Mouse (Mus musculus): Measurements from ENCODE around the gene Mrps24. TPM values are rescaled to one million over a fixed set of nuclear protein-coding genes. Genes with fewer than 3 reads are reported as not detected.

Mrps24 gene
- 28.2 and 49.7 TPM in 2 replicates for polyA plus RNA-seq (2011; ENCODE audit: insufficient read depth, insufficient read length, low replicate concordance, missing spikeins)

GRCm38 (mm10) chr11:5715630-5716105 lies at the start of gene Mrps24:
Gene Mrps24, minus strand, starts transcription at chr11:5715680.
- 94% methylated on average over 14 of the region's 14 CpGs for whole genome bisulfite sequencing
- H3K4me1 ChIP-seq (ENCODE audit: control insufficient read depth, insufficient read depth, low read length) = no peaks in the 10 kb centered on the region
- no peak for TF ChIP-seq CTCF (IDR thresholded peaks at IDR 0.05; ENCODE audit: control insufficient read depth, insufficient read depth, low read length)
- TF ChIP-seq POLR2A (IDR thresholded peaks at IDR 0.05; ENCODE audit: borderline replicate concordance, control insufficient read depth, low read depth, low read length) = no peak

GRCm38 (mm10) chr11:5762633-5762982 lies 47.1 kb upstream of the Mrps24 start:
- H3K27ac ChIP-seq (ENCODE audit: control insufficient read depth, insufficient read depth, low read depth, low read length, poor library complexity) = no peak overlapping the region
- peak overlapping the region; percentile 96 for H3K4me3 ChIP-seq (replicated peaks; ENCODE audit: control insufficient read depth, low read depth, low read length)
- TF ChIP-seq POLR2A (IDR thresholded peaks at IDR 0.05; ENCODE audit: borderline replicate concordance, control insufficient read depth, low read depth, low read length) (no peak), CTCF (IDR thresholded peaks at IDR 0.05; ENCODE audit: control insufficient read depth, insufficient read depth, low read length) (no peak)
- H3K4me1 ChIP-seq (ENCODE audit: control insufficient read depth, insufficient read depth, low read length) = peaks cover 3% of the 10 kb centered on the region; the same call in 1 of the 2 replicates
- WGBS = 5% methylated on average over 6 of the region's 6 CpGs

More at GRCm38 (mm10) chr11:5715630-5716105, at the start of gene Mrps24:
- Histone ChIP-seq H3K4me3 (replicated peaks; ENCODE audit: control insufficient read depth, low read depth, low read length) (no peak within 1 kb of the TSS), H3K27ac (ENCODE audit: control insufficient read depth, insufficient read depth, low read depth, low read length, poor library complexity) (no peak within 1 kb of the TSS)

DNA sequence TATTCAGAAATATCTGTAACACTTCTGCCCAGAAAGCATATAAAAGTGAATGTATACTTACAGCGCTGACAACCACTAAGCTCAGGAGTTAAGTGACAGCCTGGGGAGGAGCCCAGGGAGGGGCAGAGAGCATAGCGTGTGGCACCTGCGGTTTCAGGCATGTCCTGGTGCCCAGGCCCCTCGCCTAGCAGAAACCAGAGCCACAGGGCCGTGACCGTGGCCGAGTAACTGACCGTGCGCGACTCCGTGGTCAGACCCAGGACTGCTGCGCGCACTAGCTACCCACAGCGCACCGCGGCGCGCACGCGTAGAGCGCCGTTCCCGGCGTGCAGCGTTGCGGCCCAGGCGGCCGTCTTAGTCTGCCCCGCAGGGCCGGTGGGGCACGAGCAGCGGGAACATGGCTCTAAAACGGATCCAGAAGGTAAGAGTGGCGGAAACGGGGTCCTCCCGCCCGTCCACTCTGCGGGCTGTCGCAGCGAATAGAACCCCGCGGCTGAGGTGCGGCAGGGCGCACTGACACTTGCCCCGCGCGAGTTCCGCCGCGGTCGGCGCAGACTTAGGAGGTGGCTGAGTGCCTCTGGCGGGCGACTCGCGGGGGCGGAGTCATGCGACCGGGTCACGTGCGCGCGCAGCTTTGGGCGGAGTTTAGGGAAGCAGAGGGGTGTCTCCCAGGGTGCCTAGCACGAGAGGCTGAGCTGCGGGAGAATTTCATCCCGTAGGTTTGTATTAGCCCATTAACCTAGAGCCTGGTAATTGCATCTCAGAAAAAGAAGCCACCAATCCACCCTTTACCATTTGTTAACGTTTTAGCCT lies 46.5 kb upstream of the Mrps24 start, which contains the start of gene Urgcp:
Urgcp (minus strand) TSS at position 557 of the 813 bp plus-strand sequence.
- WGBS = under 1% methylated on average over 68 of the region's 68 CpGs
- TF ChIP-seq POLR2A (IDR thresholded peaks at IDR 0.05; ENCODE audit: borderline replicate concordance, control insufficient read depth, low read depth, low read length) = peak; percentile 94
- peak; percentile 14; the same call in 1 of the 2 replicates for TF ChIP-seq CTCF (IDR thresholded peaks at IDR 0.05; ENCODE audit: control insufficient read depth, insufficient read depth, low read length)
- Histone ChIP-seq H3K27ac (ENCODE audit: control insufficient read depth, insufficient read depth, low read depth, low read length, poor library complexity) (peak within 1 kb of the TSS; percentile 96), H3K4me1 (ENCODE audit: control insufficient read depth, insufficient read depth, low read length) (peaks cover 3% of the 10 kb centered on the region; the same call in 1 of the 2 replicates), H3K4me3 (replicated peaks; ENCODE audit: control insufficient read depth, low read depth, low read length) (peak within 1 kb of the TSS; percentile 96)

GRCm38 (mm10) chr11:5753755-5754154 lies 38.3 kb upstream of the Mrps24 start:
- Histone ChIP-seq H3K4me3 (replicated peaks; ENCODE audit: control insufficient read depth, low read depth, low read length) (no peak overlapping the region), H3K27ac (ENCODE audit: control insufficient read depth, insufficient read depth, low read depth, low read length, poor library complexity) (no peak overlapping the region), H3K4me1 (ENCODE audit: control insufficient read depth, insufficient read depth, low read length) (no peaks in the 10 kb centered on the region)
- TF ChIP-seq CTCF (IDR thresholded peaks at IDR 0.05; ENCODE audit: control insufficient read depth, insufficient read depth, low read length) (no peak), POLR2A (IDR thresholded peaks at IDR 0.05; ENCODE audit: borderline replicate concordance, control insufficient read depth, low read depth, low read length) (no peak)
- WGBS = 87% methylated on average over 2 of the region's 2 CpGs

GRCm38 (mm10) chr11:5744951-5745350 lies 29.5 kb upstream of the Mrps24 start:
- Histone ChIP-seq H3K27ac (ENCODE audit: control insufficient read depth, insufficient read depth, low read depth, low read length, poor library complexity) (no peak overlapping the region), H3K4me1 (ENCODE audit: control insufficient read depth, insufficient read depth, low read length) (no peaks in the 10 kb centered on the region; the same call in 1 of the 2 replicates), H3K4me3 (replicated peaks; ENCODE audit: control insufficient read depth, low read depth, low read length) (no peak overlapping the region)
- WGBS = 69% methylated on average over 2 of the region's 2 CpGs
- no peak for TF ChIP-seq POLR2A (IDR thresholded peaks at IDR 0.05; ENCODE audit: borderline replicate concordance, control insufficient read depth, low read depth, low read length)
- no peak for TF ChIP-seq CTCF (IDR thresholded peaks at IDR 0.05; ENCODE audit: control insufficient read depth, insufficient read depth, low read length)

- Histone ChIP-seq H3K27ac (ENCODE audit: control insufficient read depth, insufficient read depth, low read depth, low read length, poor library complexity) (no peak overlapping the region), H3K4me1 (ENCODE audit: control insufficient read depth, insufficient read depth, low read length) (no peaks in the 10 kb centered on the region; the same call in 1 of the 2 replicates), H3K4me3 (replicated peaks; ENCODE audit: control insufficient read depth, low read depth, low read length) (no peak overlapping the region)
- 74% methylated on average over 7 of the region's 7 CpGs for WGBS
- TF ChIP-seq CTCF (IDR thresholded peaks at IDR 0.05; ENCODE audit: control insufficient read depth, insufficient read depth, low read length) (peak; percentile 66), POLR2A (IDR thresholded peaks at IDR 0.05; ENCODE audit: borderline replicate concordance, control insufficient read depth, low read depth, low read length) (no peak)
These were observed 26.6 kb upstream of the Mrps24 start for GRCm38 (mm10) chr11:5742106-5742505.

DNA sequence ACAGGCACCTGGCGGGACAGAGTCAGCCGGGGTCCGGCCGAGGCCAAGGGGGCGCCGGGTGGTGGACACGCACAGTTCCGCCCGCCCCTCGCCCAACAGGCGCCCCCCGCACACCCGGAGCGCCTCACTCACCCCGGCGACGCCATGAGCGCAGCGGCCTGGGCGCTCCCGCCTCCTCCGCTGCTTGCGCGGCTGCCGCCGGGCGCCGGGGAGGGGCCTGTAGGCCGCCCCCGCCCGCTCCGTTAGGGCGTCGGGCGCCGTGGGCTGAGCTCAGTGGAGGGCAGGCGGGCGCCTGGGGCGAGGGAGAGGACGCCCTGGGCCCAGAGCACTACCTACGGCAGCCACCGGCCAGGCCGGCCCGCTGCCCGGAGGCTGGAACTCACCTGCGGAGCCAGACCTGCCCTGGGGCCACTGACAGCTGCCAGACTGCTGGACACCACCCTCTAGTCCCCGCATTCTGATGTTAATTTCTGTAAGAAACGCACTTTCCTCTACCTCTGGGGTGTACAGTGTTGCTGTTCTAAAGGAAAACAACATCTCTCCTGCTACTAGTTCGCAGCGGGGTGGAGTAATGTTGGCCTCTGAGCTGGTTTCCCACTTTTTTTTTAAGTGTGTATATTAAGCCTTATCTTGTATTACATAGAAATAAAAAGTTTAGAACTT lies 25.6 kb upstream of the Mrps24 start:
- TF ChIP-seq POLR2A (IDR thresholded peaks at IDR 0.05; ENCODE audit: borderline replicate concordance, control insufficient read depth, low read depth, low read length) (peak; percentile 86; the same call in 1 of the 2 replicates), CTCF (IDR thresholded peaks at IDR 0.05; ENCODE audit: control insufficient read depth, insufficient read depth, low read length) (no peak)
- Histone ChIP-seq H3K4me3 (replicated peaks; ENCODE audit: control insufficient read depth, low read depth, low read length) (peak overlapping the region; percentile 75), H3K4me1 (ENCODE audit: control insufficient read depth, insufficient read depth, low read length) (no peaks in the 10 kb centered on the region), H3K27ac (ENCODE audit: control insufficient read depth, insufficient read depth, low read depth, low read length, poor library complexity) (peak overlapping the region; percentile 86)
- WGBS = 1% methylated on average over 50 of the region's 50 CpGs

GRCm38 (mm10) chr11:5740599-5740964 lies 25.1 kb upstream of the Mrps24 start:
- peak overlapping the region; percentile 75 for H3K4me3 ChIP-seq (replicated peaks; ENCODE audit: control insufficient read depth, low read depth, low read length)
- peak overlapping the region; percentile 86; the same call in 1 of the 2 replicates for H3K27ac ChIP-seq (ENCODE audit: control insufficient read depth, insufficient read depth, low read depth, low read length, poor library complexity)
- H3K4me1 ChIP-seq (ENCODE audit: control insufficient read depth, insufficient read depth, low read length) = no peaks in the 10 kb centered on the region
- 1% methylated on average over 26 of the region's 26 CpGs for WGBS
- TF ChIP-seq CTCF (IDR thresholded peaks at IDR 0.05; ENCODE audit: control insufficient read depth, insufficient read depth, low read length) (no peak), POLR2A (IDR thresholded peaks at IDR 0.05; ENCODE audit: borderline replicate concordance, control insufficient read depth, low read depth, low read length) (no peak)
